Mouse (Mus musculus): ENCODE data around the gene Samd4b. TPM values are rescaled to one million over a fixed set of nuclear protein-coding genes. Genes with fewer than 3 reads are reported as not detected.
A peak's percentile ranks its signal among the peaks of the same experiment; 100 is the strongest.

Samd4b gene
- polyA plus RNA-seq, 1 experiment from 2014 or later = 37.6 TPM

GRCm38 (mm10) chr7:28584468-28584867 is 13.5 kb downstream of the Samd4b start:
- H3K27ac ChIP-seq (replicated peaks; ENCODE audit: low read depth, low read length) = no peak overlapping the region
- H3K4me2 ChIP-seq (ENCODE audit: low read depth, severe bottlenecking) = no peak overlapping the region

GRCm38 (mm10) chr7:28583570-28584344 is 14.2 kb downstream of the Samd4b start:
- H3K9me3 ChIP-seq (ENCODE audit: control insufficient read depth, low read length) = no peaks in the 10 kb centered on the region
- no peak for DNase-seq (ENCODE audit: low spot score)
- H3K4me2 ChIP-seq (ENCODE audit: low read depth, severe bottlenecking) = no peak overlapping the region
- no peaks in the 10 kb centered on the region for H3K27me3 ChIP-seq (ENCODE audit: control insufficient read depth, insufficient read depth, low read length)
- no peaks in the 10 kb centered on the region for H3K36me3 ChIP-seq (ENCODE audit: control insufficient read depth, insufficient read depth, low read length)
- ATAC-seq (ENCODE audit: insufficient number of reproducible peaks, low FRiP score, low TSS enrichment, low read depth) = no peak
- H3K27ac ChIP-seq (replicated peaks; ENCODE audit: low read depth, low read length) = no peak overlapping the region
- no peak overlapping the region for H3K4me3 ChIP-seq (ENCODE audit: low read depth, low read length)
- H3K4me1 ChIP-seq (ENCODE audit: control insufficient read depth, insufficient read depth, low read length) = peaks cover 17% of the 10 kb centered on the region
- WGBS = 69% methylated on average over 8 of the region's 8 CpGs
- H3K9ac ChIP-seq (ENCODE audit: low read length) = no peak overlapping the region

More at GRCm38 (mm10) chr7:28584468-28584867, 13.5 kb downstream of the Samd4b start:
- H3K9me3 ChIP-seq (ENCODE audit: control insufficient read depth, low read length) = no peaks in the 10 kb centered on the region
- no peaks in the 10 kb centered on the region for H3K36me3 ChIP-seq (ENCODE audit: control insufficient read depth, insufficient read depth, low read length)
- DNase-seq (ENCODE audit: low spot score) (no peak), ATAC-seq (ENCODE audit: insufficient number of reproducible peaks, low FRiP score, low TSS enrichment, low read depth) (no peak)
- no peak overlapping the region for H3K4me3 ChIP-seq (ENCODE audit: low read depth, low read length)
- no peaks in the 10 kb centered on the region for H3K27me3 ChIP-seq (ENCODE audit: control insufficient read depth, insufficient read depth, low read length)
- 75% methylated on average over 4 of the region's 4 CpGs for WGBS
- H3K9ac ChIP-seq (ENCODE audit: low read length) = no peak overlapping the region
- peaks cover 20% of the 10 kb centered on the region for H3K4me1 ChIP-seq (ENCODE audit: control insufficient read depth, insufficient read depth, low read length)

GRCm38 (mm10) chr7:28582841-28583240 is 15.1 kb downstream of the Samd4b start:
- H3K27me3 ChIP-seq (ENCODE audit: control insufficient read depth, insufficient read depth, low read length) = no peaks in the 10 kb centered on the region
- H3K36me3 ChIP-seq (ENCODE audit: control insufficient read depth, insufficient read depth, low read length) = no peaks in the 10 kb centered on the region
- ATAC-seq (ENCODE audit: insufficient number of reproducible peaks, low FRiP score, low TSS enrichment, low read depth) = no peak
- no peak overlapping the region for H3K9ac ChIP-seq (ENCODE audit: low read length)
- H3K4me2 ChIP-seq (ENCODE audit: low read depth, severe bottlenecking) = no peak overlapping the region
- H3K4me1 ChIP-seq (ENCODE audit: control insufficient read depth, insufficient read depth, low read length) = peaks cover 13% of the 10 kb centered on the region
- no peak overlapping the region for H3K4me3 ChIP-seq (ENCODE audit: low read depth, low read length)
- no peak overlapping the region for H3K27ac ChIP-seq (replicated peaks; ENCODE audit: low read depth, low read length)
- no peaks in the 10 kb centered on the region for H3K9me3 ChIP-seq (ENCODE audit: control insufficient read depth, low read length)
- no peak for DNase-seq (ENCODE audit: low spot score)
- WGBS = 89% methylated on average over 11 of the region's 11 CpGs

GRCm38 (mm10) chr7:28581721-28582120 is 16.2 kb downstream of the Samd4b start:
- H3K9ac ChIP-seq (ENCODE audit: low read length) = no peak overlapping the region
- no peaks in the 10 kb centered on the region for H3K9me3 ChIP-seq (ENCODE audit: control insufficient read depth, low read length)
- H3K4me2 ChIP-seq (ENCODE audit: low read depth, severe bottlenecking) = no peak overlapping the region
- no peaks in the 10 kb centered on the region for H3K27me3 ChIP-seq (ENCODE audit: control insufficient read depth, insufficient read depth, low read length)
- no peaks in the 10 kb centered on the region for H3K36me3 ChIP-seq (ENCODE audit: control insufficient read depth, insufficient read depth, low read length)
- 79% methylated on average over 4 of the region's 4 CpGs for WGBS
- ATAC-seq (ENCODE audit: insufficient number of reproducible peaks, low FRiP score, low TSS enrichment, low read depth) (no peak), DNase-seq (ENCODE audit: low spot score) (no peak)
- peaks cover 2% of the 10 kb centered on the region for H3K4me1 ChIP-seq (ENCODE audit: control insufficient read depth, insufficient read depth, low read length)
- H3K27ac ChIP-seq (replicated peaks; ENCODE audit: low read depth, low read length) = no peak overlapping the region
- H3K4me3 ChIP-seq (ENCODE audit: low read depth, low read length) = no peak overlapping the region

DNA sequence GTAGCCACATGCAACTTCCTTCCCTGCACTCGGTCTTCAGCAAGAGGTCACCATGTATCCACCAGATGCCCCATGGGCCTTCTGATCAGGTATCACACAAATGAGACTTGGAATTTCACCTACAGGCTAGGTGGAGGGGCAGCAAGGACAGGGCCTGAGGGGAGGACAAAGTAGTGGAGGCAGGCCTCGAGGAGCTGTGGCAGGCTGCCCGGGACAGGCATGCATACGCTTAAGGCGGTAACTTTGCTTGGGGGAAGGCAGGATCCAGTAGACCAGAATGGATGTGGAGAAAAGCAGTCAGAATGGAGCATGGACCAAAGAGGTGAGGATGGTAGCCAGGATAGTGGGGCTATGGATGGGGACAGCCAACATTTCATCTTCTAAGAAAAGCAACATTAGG is 18.1 kb downstream of the Samd4b start:
- 83% methylated on average over 5 of the region's 5 CpGs for WGBS
- Histone ChIP-seq H3K36me3 (ENCODE audit: control insufficient read depth, insufficient read depth, low read length) (no peaks in the 10 kb centered on the region), H3K4me3 (ENCODE audit: low read depth, low read length) (no peak overlapping the region), H3K4me1 (ENCODE audit: control insufficient read depth, insufficient read depth, low read length) (no peaks in the 10 kb centered on the region), H3K9ac (ENCODE audit: low read length) (no peak overlapping the region), H3K4me2 (ENCODE audit: low read depth, severe bottlenecking) (no peak overlapping the region), H3K9me3 (ENCODE audit: control insufficient read depth, low read length) (no peaks in the 10 kb centered on the region), H3K27ac (replicated peaks; ENCODE audit: low read depth, low read length) (no peak overlapping the region), H3K27me3 (ENCODE audit: control insufficient read depth, insufficient read depth, low read length) (no peaks in the 10 kb centered on the region)
- DNase-seq (ENCODE audit: low spot score) (no peak), ATAC-seq (ENCODE audit: insufficient number of reproducible peaks, low FRiP score, low TSS enrichment, low read depth) (no peak)

- no peak overlapping the region for H3K4me2 ChIP-seq (ENCODE audit: low read depth, severe bottlenecking)
- H3K9me3 ChIP-seq (ENCODE audit: control insufficient read depth, low read length) = no peaks in the 10 kb centered on the region
- no peaks in the 10 kb centered on the region for H3K27me3 ChIP-seq (ENCODE audit: control insufficient read depth, insufficient read depth, low read length)
- 74% methylated on average over 5 of the region's 5 CpGs for WGBS
- DNase-seq (ENCODE audit: low spot score) (no peak), ATAC-seq (ENCODE audit: insufficient number of reproducible peaks, low FRiP score, low TSS enrichment, low read depth) (no peak)
- H3K36me3 ChIP-seq (ENCODE audit: control insufficient read depth, insufficient read depth, low read length) = no peaks in the 10 kb centered on the region
- no peak overlapping the region for H3K9ac ChIP-seq (ENCODE audit: low read length)
- H3K4me3 ChIP-seq (ENCODE audit: low read depth, low read length) = no peak overlapping the region
- H3K27ac ChIP-seq (replicated peaks; ENCODE audit: low read depth, low read length) = no peak overlapping the region
- no peaks in the 10 kb centered on the region for H3K4me1 ChIP-seq (ENCODE audit: control insufficient read depth, insufficient read depth, low read length)
Measured at GRCm38 (mm10) chr7:28578543-28579053, 19.3 kb downstream of the Samd4b start.

DNA sequence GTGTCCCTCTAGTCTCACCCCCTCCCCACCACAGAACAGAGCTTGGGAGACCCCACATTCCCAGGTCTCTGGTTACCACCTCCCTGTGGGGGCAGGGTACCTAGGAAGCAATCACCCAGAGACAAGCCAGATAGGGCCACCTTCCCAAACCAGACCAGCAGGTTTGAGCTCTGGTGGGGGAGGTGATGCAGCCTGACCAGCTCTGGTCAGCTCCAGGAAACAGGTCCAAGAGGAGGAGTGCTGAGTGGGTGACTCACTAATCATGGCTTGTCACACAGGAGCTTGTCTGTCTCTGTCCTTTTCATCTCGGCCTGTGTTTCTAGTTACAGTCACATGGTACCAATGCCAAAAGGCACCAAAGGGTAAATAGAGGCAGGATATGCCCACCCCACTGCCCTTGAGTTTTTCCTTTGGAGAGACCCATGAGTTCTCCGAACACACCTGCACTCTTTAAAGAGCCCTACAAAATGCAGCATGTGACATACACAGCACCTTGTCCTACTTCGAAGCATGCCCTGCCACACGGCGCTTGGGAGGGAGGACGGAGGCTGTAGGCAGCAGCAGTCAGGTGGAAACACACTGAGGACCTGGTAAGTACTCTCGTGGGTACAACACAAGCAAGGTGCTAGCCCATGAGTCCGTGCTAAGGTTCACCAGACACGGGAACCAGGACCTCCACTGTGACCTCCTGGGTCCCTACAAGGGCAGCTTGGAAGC is 20.0 kb downstream of the Samd4b start:
- no peak overlapping the region for H3K4me3 ChIP-seq (ENCODE audit: low read depth, low read length)
- ATAC-seq (ENCODE audit: insufficient number of reproducible peaks, low FRiP score, low TSS enrichment, low read depth) = no peak
- H3K9ac ChIP-seq (ENCODE audit: low read length) = no peak overlapping the region
- WGBS = 77% methylated on average over 9 of the region's 9 CpGs
- H3K4me1 ChIP-seq (ENCODE audit: control insufficient read depth, insufficient read depth, low read length) = no peaks in the 10 kb centered on the region
- no peaks in the 10 kb centered on the region for H3K36me3 ChIP-seq (ENCODE audit: control insufficient read depth, insufficient read depth, low read length)
- H3K9me3 ChIP-seq (ENCODE audit: control insufficient read depth, low read length) = no peaks in the 10 kb centered on the region
- no peaks in the 10 kb centered on the region for H3K27me3 ChIP-seq (ENCODE audit: control insufficient read depth, insufficient read depth, low read length)
- H3K27ac ChIP-seq (replicated peaks; ENCODE audit: low read depth, low read length) = no peak overlapping the region
- H3K4me2 ChIP-seq (ENCODE audit: low read depth, severe bottlenecking) = no peak overlapping the region
- DNase-seq (ENCODE audit: low spot score) = no peak

DNA sequence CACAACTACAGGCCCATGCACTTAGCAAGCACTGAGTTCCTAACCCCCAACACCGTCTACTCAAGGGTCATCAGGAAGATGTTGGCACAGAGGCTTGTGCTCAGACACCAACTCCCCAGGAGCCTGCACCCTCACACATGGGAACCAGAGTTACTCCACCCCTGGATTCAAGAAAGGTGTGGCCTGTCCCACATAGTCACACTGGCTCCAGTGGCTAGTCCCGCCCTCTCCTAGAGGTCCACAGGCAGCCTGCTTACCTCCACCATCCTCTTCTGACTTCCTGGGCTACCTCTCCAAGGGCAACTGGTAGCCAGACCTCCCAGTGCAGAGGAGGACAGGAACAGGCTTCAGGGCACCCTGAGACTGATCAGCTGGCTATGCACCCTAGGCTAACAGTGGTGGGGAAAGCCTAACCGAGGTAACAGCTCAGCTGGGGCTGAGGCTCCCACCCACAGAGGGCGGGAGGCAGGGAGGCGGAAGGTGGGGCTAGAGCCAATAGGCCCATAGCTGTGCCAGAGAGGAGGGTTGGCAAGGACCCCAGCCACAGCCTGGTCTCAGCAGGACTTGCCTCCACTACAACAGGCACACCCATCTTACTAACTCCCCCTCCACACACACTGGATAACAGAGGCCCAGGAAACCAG is 21.6 kb downstream of the Samd4b start:
- Histone ChIP-seq H3K27ac (replicated peaks; ENCODE audit: low read depth, low read length) (no peak overlapping the region), H3K4me3 (ENCODE audit: low read depth, low read length) (no peak overlapping the region), H3K27me3 (ENCODE audit: control insufficient read depth, insufficient read depth, low read length) (no peaks in the 10 kb centered on the region), H3K4me2 (ENCODE audit: low read depth, severe bottlenecking) (no peak overlapping the region), H3K36me3 (ENCODE audit: control insufficient read depth, insufficient read depth, low read length) (no peaks in the 10 kb centered on the region), H3K4me1 (ENCODE audit: control insufficient read depth, insufficient read depth, low read length) (no peaks in the 10 kb centered on the region), H3K9me3 (ENCODE audit: control insufficient read depth, low read length) (no peaks in the 10 kb centered on the region), H3K9ac (ENCODE audit: low read length) (no peak overlapping the region)
- DNase-seq (ENCODE audit: low spot score) (no peak), ATAC-seq (ENCODE audit: insufficient number of reproducible peaks, low FRiP score, low TSS enrichment, low read depth) (0 out of 2 replicates have a peak, but pooled peaks have one; percentile 12)
- WGBS = 75% methylated on average over 5 of the region's 5 CpGs

Measured in limb, embryonic 11.5 days (tissue).